Mouse (Mus musculus) hindbrain, embryonic 14.5 days (tissue): ENCODE data around the gene Dntt. TPM values are rescaled to one million over a fixed set of nuclear protein-coding genes. Genes with fewer than 3 reads are reported as not detected.

Experiments used
- ATAC-seq: fragments of 200-750 bp; cut with Nextera tagmentation; 2 replicates; pipeline ENCODE4 v1.8.0; 2017; ENCODE audit warnings: moderate number of reproducible peaks, mild to moderate bottlenecking, moderate TSS enrichment, moderate library complexity; ENCODE audit not compliant: low FRiP score
- DNase-seq: peaks from one replicate; pipeline ENCODE4 v3.0.0-alpha.2; 2015; ENCODE audit warnings: low spot score
- H3K27ac ChIP-seq: fragments of 300-500 bp; sonication (generic); 2 replicates; pipeline ENCODE4 v1.5.1; 2014; ENCODE audit warnings: mild to moderate bottlenecking, moderate library complexity
- H3K27me3 ChIP-seq: fragments of 300-500 bp; sonication (generic); 2 replicates; pipeline ENCODE4 v1.6.1; 2014; ENCODE audit warnings: mild to moderate bottlenecking, low read length, mixed read lengths; ENCODE audit not compliant: control insufficient read depth, insufficient read depth
- H3K36me3 ChIP-seq: fragments of 300-500 bp; sonication (generic); replicated peaks from 2 replicates; pipeline ENCODE4 v1.6.1; 2014; ENCODE audit not compliant: control insufficient read depth, insufficient read depth
- H3K4me1 ChIP-seq: fragments of 300-500 bp; sonication (generic); replicated peaks from 2 replicates; pipeline ENCODE4 v1.6.1; 2014; ENCODE audit warnings: antibody characterized with exemption, low read length, mixed read lengths; ENCODE audit not compliant: control insufficient read depth, insufficient read depth
- H3K4me2 ChIP-seq: fragments of 300-500 bp; sonication (generic); replicated peaks from 2 replicates; pipeline ENCODE4 v1.6.1; 2014; ENCODE audit warnings: mild to moderate bottlenecking, moderate library complexity
- H3K4me3 ChIP-seq: fragments of 300-500 bp; sonication (generic); replicated peaks from 2 replicates; pipeline ENCODE4 v1.5.1; 2014; ENCODE audit warnings: mild to moderate bottlenecking, low read length
- H3K9ac ChIP-seq: fragments of 300-500 bp; sonication (generic); 2 replicates; pipeline ENCODE4 v1.6.1; 2014
- H3K9me3 ChIP-seq: fragments of 300-500 bp; sonication (generic); 2 replicates; pipeline ENCODE4 v1.6.1; 2016; ENCODE audit warnings: low read length; ENCODE audit not compliant: control insufficient read depth
- WGBS: fragments of 180-500 bp; shearing (Covaris S2); extraction: QIAGEN DNeasy Blood & Tissue Kit; methylation state at CpG from one replicate; pipeline ENCODE4 v1.1.7; 2014; 5-methylcytosine and 5-hydroxymethylcytosine counted together
- polyA plus RNA-seq: library from polyadenylated mRNA; unstranded; fragments of >200 nt; fragmentation: Nextera tagmentation; extraction: Ambion mirVana; gene quantifications from 2 replicates; pipeline ENCODE4 v1.2.1, GENCODE M21; 2014

Dntt gene
- polyA plus RNA-seq, result 0.13 and 0.21 TPM in 2 replicates

DNA sequence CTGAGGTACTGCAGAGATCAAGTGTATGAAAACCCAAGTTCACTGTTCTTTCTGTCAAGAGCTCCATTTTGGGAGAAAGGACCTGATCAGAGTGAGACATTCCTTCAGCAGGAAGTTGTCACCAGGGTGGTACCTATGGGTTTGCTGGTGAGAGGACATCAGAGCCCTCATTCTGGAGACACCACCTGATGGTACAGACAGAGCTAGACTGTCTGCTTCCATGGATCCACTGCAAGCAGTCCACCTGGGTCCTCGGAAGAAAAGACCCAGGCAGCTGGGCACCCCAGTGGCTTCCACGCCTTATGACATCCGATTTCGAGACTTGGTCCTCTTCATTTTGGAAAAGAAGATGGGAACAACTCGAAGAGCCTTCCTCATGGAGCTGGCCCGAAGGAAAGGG is at the start of gene Dntt:
TSS of gene Dntt (plus strand) at position 57 of the 400 bp plus-strand sequence.
- ATAC-seq, result no peak
- 89% methylated on average over 6 of the region's 6 CpGs for WGBS

DNA sequence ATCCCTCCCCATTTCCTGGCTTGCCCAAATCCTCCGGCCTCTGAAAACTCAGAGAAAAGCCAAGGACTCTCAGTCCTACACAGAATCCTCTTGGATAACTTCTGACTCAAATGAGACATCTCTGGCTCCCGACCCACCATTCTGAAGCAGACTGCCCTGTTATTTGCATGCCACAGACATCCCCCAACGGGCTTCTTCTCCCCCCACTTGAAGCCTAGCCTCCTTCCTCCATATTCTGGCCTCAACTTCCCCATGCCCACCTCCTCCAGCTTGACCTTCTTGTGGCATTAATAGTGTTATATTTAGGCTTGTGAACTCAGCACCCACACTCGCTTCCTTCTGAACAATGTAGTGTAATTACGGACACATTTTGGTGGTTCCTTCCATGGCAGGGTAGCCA is 48.4 kb upstream of the Dntt start:
- ATAC-seq (no peak), DNase-seq (no peak)
- H3K9me3 ChIP-seq, result no peaks in the 10 kb centered on the region
- no peak overlapping the region for H3K27ac ChIP-seq
- H3K4me1 ChIP-seq, result no peaks in the 10 kb centered on the region
- H3K4me2 ChIP-seq, result no peak overlapping the region
- 83% methylated on average over 5 of the region's 5 CpGs for WGBS
- no peak overlapping the region for H3K4me3 ChIP-seq
- H3K27me3 ChIP-seq, result no peaks in the 10 kb centered on the region
- H3K9ac ChIP-seq, result no peak overlapping the region
- no peaks in the 10 kb centered on the region for H3K36me3 ChIP-seq

More for the DNA sequence above, at the start of gene Dntt:
- H3K9ac ChIP-seq, result no peak within 1 kb of the TSS
- H3K4me3 ChIP-seq, result no peak within 1 kb of the TSS
- no peaks in the 10 kb centered on the region for H3K27me3 ChIP-seq
- H3K27ac ChIP-seq, result no peak within 1 kb of the TSS
- no peak for DNase-seq
- no peaks in the 10 kb centered on the region for H3K9me3 ChIP-seq
- no peak within 1 kb of the TSS for H3K4me2 ChIP-seq
- no peaks in the 10 kb centered on the region for H3K36me3 ChIP-seq
- no peaks in the 10 kb centered on the region for H3K4me1 ChIP-seq

DNA sequence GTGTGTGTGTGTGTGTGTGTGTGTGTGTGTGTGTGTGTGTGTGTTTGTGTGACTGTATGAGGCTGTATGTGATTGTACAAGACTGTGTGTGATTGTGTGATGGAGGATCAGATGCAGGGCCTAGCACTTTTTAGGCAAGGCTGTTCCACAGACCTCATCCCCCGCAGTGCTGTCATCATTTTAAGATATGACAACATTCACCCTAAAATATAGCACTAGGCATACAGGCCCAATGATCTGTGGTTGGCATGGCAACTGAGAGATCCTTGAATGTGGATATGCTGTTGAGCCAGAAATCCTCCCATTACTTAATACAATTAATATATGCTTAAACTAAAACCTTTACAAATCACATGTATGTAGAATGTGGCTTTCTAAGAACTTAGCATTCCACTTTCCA is 44.5 kb upstream of the Dntt start:
- no peak for DNase-seq
- WGBS, result 95% methylated on average over 1 of the region's 1 CpGs
- H3K36me3 ChIP-seq, result no peaks in the 10 kb centered on the region

DNA sequence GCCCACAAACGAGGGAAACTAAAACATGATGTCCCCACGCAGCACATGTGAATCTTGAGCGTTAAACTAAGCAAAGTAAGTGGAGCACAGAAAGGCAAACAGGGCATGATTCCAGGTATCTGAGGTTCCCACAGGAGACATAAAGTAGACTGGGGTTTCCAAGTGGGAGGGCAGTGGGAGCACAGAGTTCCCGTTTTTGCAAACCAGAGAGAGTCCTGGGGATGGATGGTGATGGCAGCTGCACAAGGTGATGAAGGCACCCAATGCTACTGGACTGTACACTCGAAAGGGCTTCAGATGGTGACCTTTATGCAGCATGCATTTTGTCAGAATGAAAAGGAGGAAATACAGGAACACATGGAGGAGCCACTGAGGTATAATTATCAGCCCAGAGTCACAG is 40.2 kb upstream of the Dntt start:
- Histone ChIP-seq H3K9me3 (no peaks in the 10 kb centered on the region), H3K4me3 (no peak overlapping the region), H3K27me3 (no peaks in the 10 kb centered on the region), H3K4me2 (no peak overlapping the region), H3K36me3 (no peaks in the 10 kb centered on the region), H3K4me1 (no peaks in the 10 kb centered on the region), H3K9ac (no peak overlapping the region), H3K27ac (no peak overlapping the region)
- DNase-seq, result no peak
- 82% methylated on average over 5 of the region's 5 CpGs for WGBS
- ATAC-seq, result no peak

More for the DNA sequence above, 44.5 kb upstream of the Dntt start:
- no peak overlapping the region for H3K4me3 ChIP-seq
- H3K4me2 ChIP-seq, result no peak overlapping the region
- no peaks in the 10 kb centered on the region for H3K9me3 ChIP-seq
- no peaks in the 10 kb centered on the region for H3K4me1 ChIP-seq
- no peak for ATAC-seq
- H3K27ac ChIP-seq, result no peak overlapping the region
- no peak overlapping the region for H3K9ac ChIP-seq
- H3K27me3 ChIP-seq, result no peaks in the 10 kb centered on the region

DNA sequence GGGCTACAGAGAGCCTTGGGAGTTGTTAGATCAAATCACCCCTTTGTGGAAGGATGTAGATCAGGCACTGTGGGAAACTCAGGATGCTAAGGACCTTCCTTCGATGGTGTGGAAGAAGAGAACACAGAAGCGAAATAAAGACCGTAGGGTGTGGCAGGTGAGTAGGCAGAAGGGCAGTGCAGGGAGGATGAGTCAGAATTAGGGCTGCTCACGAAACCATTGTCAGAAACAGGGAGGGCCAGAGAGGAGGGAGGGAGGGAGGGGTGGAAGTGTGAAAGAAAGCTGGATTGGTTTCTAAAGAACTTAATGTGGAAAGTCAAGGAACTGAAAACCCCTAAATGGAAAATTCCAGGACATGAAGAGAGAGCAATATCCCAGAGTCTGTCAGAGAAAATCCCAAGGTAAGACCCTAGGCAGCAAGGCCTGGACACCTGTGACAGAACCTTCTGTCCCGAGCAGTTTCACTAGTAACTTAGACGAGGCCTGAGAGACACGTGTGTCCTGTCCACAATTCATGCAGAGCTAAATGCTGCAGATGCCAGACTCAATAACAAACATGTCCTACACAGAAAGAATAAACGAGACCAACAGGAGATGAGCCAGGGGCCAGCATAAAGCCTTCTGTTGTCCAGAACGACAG is 39.0 kb upstream of the Dntt start:
- ATAC-seq, result no peak
- no peaks in the 10 kb centered on the region for H3K4me1 ChIP-seq
- DNase-seq, result no peak
- WGBS, result 80% methylated on average over 9 of the region's 9 CpGs
- no peak overlapping the region for H3K9ac ChIP-seq
- H3K4me3 ChIP-seq, result no peak overlapping the region
- no peaks in the 10 kb centered on the region for H3K9me3 ChIP-seq
- no peak overlapping the region for H3K27ac ChIP-seq
- no peaks in the 10 kb centered on the region for H3K27me3 ChIP-seq
- H3K36me3 ChIP-seq, result no peaks in the 10 kb centered on the region
- H3K4me2 ChIP-seq, result no peak overlapping the region

DNA sequence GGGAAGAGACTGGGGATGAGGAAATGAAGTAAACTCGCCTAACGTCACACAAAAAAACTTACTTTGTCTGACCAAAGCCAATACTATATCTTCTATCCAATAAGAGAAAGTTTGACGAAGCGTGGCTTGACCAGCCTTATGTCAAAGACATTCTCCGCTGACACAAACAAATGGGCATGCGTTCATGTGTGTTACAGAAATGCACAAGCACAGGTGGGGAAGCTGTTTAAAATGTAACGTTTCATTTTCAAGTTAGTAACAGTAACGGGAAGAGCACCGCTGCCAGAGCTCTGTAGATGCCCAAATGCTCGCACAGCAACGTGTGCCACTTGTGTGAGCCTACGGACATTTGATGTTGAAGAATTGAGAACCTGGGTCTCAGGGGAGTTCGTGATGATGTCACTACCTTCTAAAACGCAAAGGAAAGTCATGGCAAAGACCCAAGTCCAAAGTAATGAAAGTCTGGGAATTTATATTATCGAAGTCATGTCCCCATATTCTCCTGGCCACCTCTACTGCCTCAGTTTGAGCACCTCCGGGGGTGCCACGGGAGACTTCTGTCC is 38.2 kb upstream of the Dntt start:
- ATAC-seq (no peak), DNase-seq (no peak)
- Histone ChIP-seq H3K36me3 (no peaks in the 10 kb centered on the region), H3K4me1 (no peaks in the 10 kb centered on the region), H3K9ac (no peak overlapping the region), H3K27ac (no peak overlapping the region), H3K9me3 (no peaks in the 10 kb centered on the region), H3K4me2 (no peak overlapping the region), H3K4me3 (no peak overlapping the region), H3K27me3 (no peaks in the 10 kb centered on the region)
- 94% methylated on average over 17 of the region's 17 CpGs for WGBS

DNA sequence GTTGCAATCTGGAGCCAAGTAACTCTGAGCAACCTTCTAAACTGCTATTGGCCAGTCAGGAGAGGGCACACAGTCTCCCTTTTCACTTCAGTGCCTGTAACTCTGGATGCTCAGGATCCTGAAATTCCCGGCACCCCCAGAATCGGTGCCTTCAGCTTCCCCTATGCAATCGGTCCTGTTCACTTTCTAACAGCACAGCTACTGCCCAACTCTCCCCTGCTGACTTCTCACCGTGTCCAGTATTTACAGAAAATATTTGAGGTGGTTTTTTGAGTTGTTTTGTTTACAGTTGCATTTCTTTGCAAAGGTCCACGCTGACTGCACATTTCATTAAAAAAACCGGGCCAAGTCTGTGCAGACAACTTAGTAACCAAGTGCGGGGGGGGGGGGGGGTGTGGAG is 37.4 kb upstream of the Dntt start:
- H3K9ac ChIP-seq, result no peak overlapping the region
- H3K27ac ChIP-seq, result no peak overlapping the region
- H3K4me1 ChIP-seq, result no peaks in the 10 kb centered on the region
- no peak overlapping the region for H3K4me2 ChIP-seq
- WGBS, result 81% methylated on average over 7 of the region's 7 CpGs
- H3K9me3 ChIP-seq, result no peaks in the 10 kb centered on the region
- H3K27me3 ChIP-seq, result no peaks in the 10 kb centered on the region
- ATAC-seq (no peak), DNase-seq (no peak)
- H3K36me3 ChIP-seq, result no peaks in the 10 kb centered on the region
- H3K4me3 ChIP-seq, result no peak overlapping the region

DNA sequence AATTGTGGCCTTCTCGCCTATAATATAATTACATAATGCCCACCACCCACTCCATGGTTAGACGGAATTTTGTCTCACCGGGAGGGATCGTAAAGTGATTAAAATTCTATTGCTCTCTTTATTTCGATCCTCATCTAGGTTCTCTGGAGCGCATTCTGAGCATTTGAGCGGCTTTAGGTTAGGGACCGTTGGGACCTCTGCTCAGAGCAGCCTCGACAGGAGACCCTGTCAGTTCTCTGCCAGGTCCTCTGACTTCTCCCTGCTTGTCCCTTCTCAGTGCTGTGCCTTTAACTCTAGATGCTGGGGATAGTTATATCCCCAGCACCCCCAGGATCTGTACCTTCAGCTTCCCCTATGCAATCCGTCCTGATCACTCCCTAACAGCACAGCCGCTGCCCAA is 37.0 kb upstream of the Dntt start:
- no peaks in the 10 kb centered on the region for H3K9me3 ChIP-seq
- DNase-seq (no peak), ATAC-seq (no peak)
- H3K9ac ChIP-seq, result no peak overlapping the region
- 65% methylated on average over 11 of the region's 11 CpGs for WGBS
- no peaks in the 10 kb centered on the region for H3K27me3 ChIP-seq
- H3K4me3 ChIP-seq, result no peak overlapping the region
- H3K27ac ChIP-seq, result no peak overlapping the region
- H3K4me2 ChIP-seq, result no peak overlapping the region
- H3K36me3 ChIP-seq, result no peaks in the 10 kb centered on the region
- H3K4me1 ChIP-seq, result no peaks in the 10 kb centered on the region

DNA sequence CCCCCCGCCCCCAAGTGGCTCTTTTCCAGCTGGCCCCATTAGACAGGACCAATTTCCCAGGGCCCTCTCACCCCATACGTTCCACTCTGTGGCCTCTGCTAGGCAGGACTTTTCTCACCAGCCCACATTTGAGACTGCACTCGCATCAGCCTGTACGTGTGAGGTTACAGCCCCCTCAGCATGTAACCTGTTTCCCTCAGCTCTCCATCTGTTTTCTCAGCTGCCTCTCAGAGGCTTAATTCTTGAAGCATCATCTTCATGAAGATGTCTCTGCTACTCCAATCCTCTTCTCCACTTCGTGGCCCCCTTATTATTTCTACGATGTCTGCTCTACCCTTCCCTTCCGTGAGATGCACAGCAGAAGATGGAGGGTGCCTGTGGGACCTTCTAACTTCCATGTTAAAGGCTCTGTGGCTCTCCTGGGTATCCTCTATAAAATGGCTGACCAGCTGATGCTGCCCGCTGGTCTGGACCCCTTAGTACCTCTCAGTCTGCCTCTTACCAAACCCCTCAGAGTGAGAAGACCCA is 36.5 kb upstream of the Dntt start:
- Histone ChIP-seq H3K36me3 (no peaks in the 10 kb centered on the region), H3K4me1 (no peaks in the 10 kb centered on the region), H3K9ac (no peak overlapping the region), H3K4me2 (no peak overlapping the region), H3K27me3 (no peaks in the 10 kb centered on the region), H3K9me3 (no peaks in the 10 kb centered on the region), H3K4me3 (no peak overlapping the region), H3K27ac (no peak overlapping the region)
- ATAC-seq, result no peak
- no peak for DNase-seq
- WGBS, result 76% methylated on average over 8 of the region's 8 CpGs
